Mouse (Mus musculus): ENCODE data around the gene Olfr263. TPM values are rescaled to one million over a fixed set of nuclear protein-coding genes. Genes with fewer than 3 reads are reported as not detected.
A peak's percentile ranks its signal among the peaks of the same experiment; 100 is the strongest.

Olfr263 gene
- polyA plus RNA-seq, 1 experiment, result not detected

DNA sequence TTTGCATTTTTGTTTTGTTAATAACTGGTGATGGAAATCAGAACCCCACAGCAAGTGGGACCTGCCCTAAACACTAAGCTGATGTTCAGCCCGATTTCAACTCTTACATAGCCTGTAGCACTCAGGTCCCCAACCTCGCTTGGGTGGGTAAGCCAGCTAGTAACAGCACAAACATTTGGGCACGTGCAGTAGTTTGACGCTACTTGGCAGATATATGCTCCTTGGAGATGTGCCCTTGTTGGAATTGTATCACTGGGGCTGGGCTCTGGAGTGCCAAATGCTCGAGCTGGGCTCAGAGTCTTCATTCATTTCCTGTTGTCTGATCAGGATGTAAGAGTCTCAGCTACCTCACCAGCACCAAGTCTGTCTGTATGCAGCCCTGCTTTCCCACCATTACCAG lies 33.2 kb downstream of the Olfr263 start:
- H3K4me1 ChIP-seq (ENCODE audit: control insufficient read depth, insufficient read depth, insufficient read length, low read length), result peaks cover 2% of the 10 kb centered on the region; the same call in 1 of the 2 replicates
- no peak overlapping the region for H3K4me3 ChIP-seq (ENCODE audit: insufficient read depth, low read depth, low read length)
- no peak overlapping the region for H3K27ac ChIP-seq (replicated peaks; ENCODE audit: low read depth, low read length)

GRCm38 (mm10) chr13:21166936-21167909 lies 37.8 kb downstream of the Olfr263 start:
- no peak overlapping the region for H3K27ac ChIP-seq (replicated peaks; ENCODE audit: low read depth, low read length)
- H3K4me3 ChIP-seq (ENCODE audit: insufficient read depth, low read depth, low read length), result peak overlapping the region; percentile 66
- H3K4me1 ChIP-seq (ENCODE audit: control insufficient read depth, insufficient read depth, insufficient read length, low read length), result peaks cover 2% of the 10 kb centered on the region; the same call in 1 of the 2 replicates

GRCm38 (mm10) chr13:21167910-21168300 lies 38.5 kb downstream of the Olfr263 start:
- Histone ChIP-seq H3K27ac (replicated peaks; ENCODE audit: low read depth, low read length) (no peak overlapping the region), H3K4me3 (ENCODE audit: insufficient read depth, low read depth, low read length) (peak overlapping the region; percentile 66), H3K4me1 (ENCODE audit: control insufficient read depth, insufficient read depth, insufficient read length, low read length) (peaks cover 4% of the 10 kb centered on the region; the same call in 1 of the 2 replicates)

DNA sequence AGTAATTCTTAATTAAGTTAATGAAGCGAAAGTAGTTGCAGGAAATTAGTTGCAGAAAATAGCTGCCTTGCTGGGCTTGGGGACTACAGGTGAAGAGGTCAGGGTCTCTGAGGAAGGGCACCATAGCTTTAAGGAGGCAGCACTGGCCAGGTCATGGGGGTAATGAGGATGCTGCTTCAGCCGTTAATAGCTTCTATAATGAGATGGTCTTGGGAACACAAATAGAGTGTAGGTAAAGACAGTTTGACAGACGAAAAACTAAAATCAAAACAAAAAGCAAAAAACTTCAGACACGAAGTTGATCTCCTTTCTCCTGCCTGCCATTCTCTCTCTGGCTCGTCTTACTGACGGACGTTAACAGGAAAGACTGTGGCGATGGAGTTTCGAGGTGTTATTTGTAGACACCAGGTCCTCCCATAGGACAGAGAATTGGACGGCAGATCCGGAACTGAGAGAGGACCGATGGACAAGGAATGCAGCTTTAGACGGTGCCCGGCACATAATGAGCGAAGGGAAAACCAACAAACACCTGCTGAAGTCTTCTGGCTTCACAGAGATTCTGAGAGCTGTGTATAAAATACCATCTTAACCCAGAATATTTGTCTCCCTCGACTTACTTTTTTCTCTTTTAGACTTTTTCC lies 39.1 kb downstream of the Olfr263 start:
- Histone ChIP-seq H3K4me3 (ENCODE audit: insufficient read depth, low read depth, low read length) (peak overlapping the region; percentile 66), H3K27ac (replicated peaks; ENCODE audit: low read depth, low read length) (no peak overlapping the region), H3K4me1 (ENCODE audit: control insufficient read depth, insufficient read depth, insufficient read length, low read length) (peaks cover 4% of the 10 kb centered on the region; the same call in 1 of the 2 replicates)

GRCm38 (mm10) chr13:21169121-21169656 lies 39.8 kb downstream of the Olfr263 start:
- no peak overlapping the region for H3K27ac ChIP-seq (replicated peaks; ENCODE audit: low read depth, low read length)
- peak overlapping the region; percentile 66 for H3K4me3 ChIP-seq (ENCODE audit: insufficient read depth, low read depth, low read length)
- H3K4me1 ChIP-seq (ENCODE audit: control insufficient read depth, insufficient read depth, insufficient read length, low read length), result peaks cover 4% of the 10 kb centered on the region; the same call in 1 of the 2 replicates

DNA sequence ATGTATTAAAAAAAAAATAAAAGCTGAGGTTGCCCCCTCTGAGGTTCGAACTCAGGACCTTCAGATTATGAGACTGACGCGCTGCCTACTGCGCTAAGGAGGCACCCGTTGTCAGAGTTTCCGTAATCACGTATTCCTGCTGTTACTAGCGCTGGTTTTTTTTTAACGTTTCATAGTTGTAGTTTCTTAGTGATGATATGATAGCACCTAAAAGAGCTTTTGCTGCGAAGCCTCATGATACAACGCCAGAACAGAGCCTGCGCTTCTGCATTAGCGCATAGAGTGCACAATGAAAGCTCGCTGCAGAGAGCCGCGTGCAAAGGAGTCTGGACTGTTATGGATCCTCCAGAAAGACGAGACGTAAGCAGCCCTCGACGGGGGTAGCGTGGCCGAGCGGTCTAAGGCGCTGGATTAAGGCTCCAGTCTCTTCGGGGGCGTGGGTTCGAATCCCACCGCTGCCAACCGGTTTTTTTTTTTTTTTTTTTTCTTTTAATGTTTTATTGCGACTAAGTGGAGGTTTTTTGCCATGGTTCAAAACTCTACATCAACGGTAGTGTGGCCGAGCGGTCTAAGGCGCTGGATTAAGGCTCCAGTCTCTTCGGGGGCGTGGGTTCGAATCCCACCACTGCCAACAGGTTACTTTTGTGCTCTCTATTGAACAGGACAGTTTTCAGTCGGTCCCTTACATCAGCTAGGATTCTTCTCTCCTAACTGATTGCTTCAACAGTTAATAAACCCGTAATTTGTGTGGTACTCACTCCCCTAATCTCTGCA lies 40.4 kb downstream of the Olfr263 start:
- Histone ChIP-seq H3K4me3 (ENCODE audit: insufficient read depth, low read depth, low read length) (peak overlapping the region; percentile 81), H3K4me1 (ENCODE audit: control insufficient read depth, insufficient read depth, insufficient read length, low read length) (peaks cover 4% of the 10 kb centered on the region; the same call in 1 of the 2 replicates), H3K27ac (replicated peaks; ENCODE audit: low read depth, low read length) (no peak overlapping the region)

DNA sequence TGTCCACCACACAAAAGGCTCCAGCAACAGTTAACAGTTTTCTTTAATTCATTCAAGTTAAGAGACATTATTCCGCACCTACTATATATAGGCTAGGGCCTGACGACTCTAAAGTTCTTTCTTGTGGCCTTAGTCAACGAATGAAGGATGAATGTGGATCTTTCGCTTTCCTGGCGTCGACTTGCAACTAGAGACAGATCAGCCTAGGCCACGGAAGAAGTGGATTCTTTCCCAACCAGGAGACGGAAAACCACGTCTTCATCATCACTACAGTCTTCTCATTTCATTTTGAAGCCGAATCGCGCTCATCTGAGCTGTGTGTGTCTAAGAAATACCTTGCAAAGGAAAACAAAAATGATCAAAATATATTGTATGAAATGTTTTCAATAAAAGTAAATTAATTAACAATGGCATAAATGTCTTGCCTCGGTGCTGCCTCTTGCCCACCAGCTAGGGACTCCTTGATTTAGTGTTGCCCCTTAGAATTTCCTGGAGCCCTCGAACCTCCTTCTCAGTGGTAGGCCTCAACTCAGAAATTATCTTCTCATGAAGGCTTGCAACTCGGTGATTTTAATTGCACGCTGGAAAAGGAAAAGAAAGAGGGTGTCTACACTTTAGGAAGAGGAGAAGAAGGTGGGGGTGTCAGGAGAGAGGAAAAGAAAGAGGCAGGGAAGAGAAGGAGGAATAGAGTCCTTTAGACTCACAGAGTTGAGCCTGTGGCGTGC lies 41.2 kb downstream of the Olfr263 start:
- no peak overlapping the region for H3K27ac ChIP-seq (replicated peaks; ENCODE audit: low read depth, low read length)
- peaks cover 4% of the 10 kb centered on the region; the same call in 1 of the 2 replicates for H3K4me1 ChIP-seq (ENCODE audit: control insufficient read depth, insufficient read depth, insufficient read length, low read length)
- 0 out of 2 replicates have a peak overlapping the region, but pooled peaks have one; percentile 9 for H3K4me3 ChIP-seq (ENCODE audit: insufficient read depth, low read depth, low read length)

GRCm38 (mm10) chr13:21171156-21171530 lies 41.7 kb downstream of the Olfr263 start:
- Histone ChIP-seq H3K27ac (replicated peaks; ENCODE audit: low read depth, low read length) (no peak overlapping the region), H3K4me3 (ENCODE audit: insufficient read depth, low read depth, low read length) (0 out of 2 replicates have a peak overlapping the region, but pooled peaks have one; percentile 9), H3K4me1 (ENCODE audit: control insufficient read depth, insufficient read depth, insufficient read length, low read length) (peaks cover 4% of the 10 kb centered on the region; the same call in 1 of the 2 replicates)

DNA sequence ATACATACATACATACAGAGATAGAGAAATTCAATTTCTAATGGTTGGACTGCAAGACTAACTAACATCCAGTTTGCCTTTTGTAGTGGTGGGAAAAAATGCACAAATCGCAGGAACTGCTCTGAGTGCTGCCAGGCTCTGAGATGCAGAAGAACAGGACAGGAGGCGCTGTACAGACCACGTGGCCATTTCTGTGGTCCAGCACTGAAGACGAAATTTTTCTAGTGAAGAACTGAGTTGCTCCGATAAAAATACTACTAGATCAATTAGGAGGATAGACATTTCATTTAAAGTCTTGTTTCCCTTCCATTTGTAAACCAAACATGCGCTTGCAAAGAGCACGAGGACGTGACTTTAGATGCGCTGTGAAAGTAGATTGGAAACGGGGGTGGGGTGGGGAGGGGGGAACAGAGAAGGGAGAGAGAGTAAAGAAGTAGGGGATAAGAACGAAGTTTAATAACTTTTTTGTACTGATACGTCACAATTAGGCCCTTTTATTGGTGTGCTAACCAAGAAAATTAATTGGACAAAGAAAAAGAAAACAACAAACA lies 42.2 kb downstream of the Olfr263 start:
- no peak overlapping the region for H3K27ac ChIP-seq (replicated peaks; ENCODE audit: low read depth, low read length)

GRCm38 (mm10) chr13:21172241-21173027 lies 43.0 kb downstream of the Olfr263 start:
- Histone ChIP-seq H3K27ac (replicated peaks; ENCODE audit: low read depth, low read length) (0 out of 2 replicates have a peak overlapping the region, but pooled peaks have one; percentile 36), H3K4me1 (ENCODE audit: control insufficient read depth, insufficient read depth, insufficient read length, low read length) (0 out of 2 replicates have a peak, but pooled peaks cover 2% of the 10 kb centered on the region), H3K4me3 (ENCODE audit: insufficient read depth, low read depth, low read length) (peak overlapping the region; percentile 69)

More for the DNA sequence above, 42.2 kb downstream of the Olfr263 start:
- peak overlapping the region; percentile 31 for H3K4me3 ChIP-seq (ENCODE audit: insufficient read depth, low read depth, low read length)
- peaks cover 4% of the 10 kb centered on the region; the same call in 1 of the 2 replicates for H3K4me1 ChIP-seq (ENCODE audit: control insufficient read depth, insufficient read depth, insufficient read length, low read length)

- peak overlapping the region; percentile 69 for H3K4me3 ChIP-seq (ENCODE audit: insufficient read depth, low read depth, low read length)
- H3K27ac ChIP-seq (replicated peaks; ENCODE audit: low read depth, low read length), result peak overlapping the region; percentile 5; the same call in 1 of the 2 replicates
- H3K4me1 ChIP-seq (ENCODE audit: control insufficient read depth, insufficient read depth, insufficient read length, low read length), result 0 out of 2 replicates have a peak, but pooled peaks cover 2% of the 10 kb centered on the region
These were observed 43.6 kb downstream of the Olfr263 start for GRCm38 (mm10) chr13:21173072-21173471.

DNA sequence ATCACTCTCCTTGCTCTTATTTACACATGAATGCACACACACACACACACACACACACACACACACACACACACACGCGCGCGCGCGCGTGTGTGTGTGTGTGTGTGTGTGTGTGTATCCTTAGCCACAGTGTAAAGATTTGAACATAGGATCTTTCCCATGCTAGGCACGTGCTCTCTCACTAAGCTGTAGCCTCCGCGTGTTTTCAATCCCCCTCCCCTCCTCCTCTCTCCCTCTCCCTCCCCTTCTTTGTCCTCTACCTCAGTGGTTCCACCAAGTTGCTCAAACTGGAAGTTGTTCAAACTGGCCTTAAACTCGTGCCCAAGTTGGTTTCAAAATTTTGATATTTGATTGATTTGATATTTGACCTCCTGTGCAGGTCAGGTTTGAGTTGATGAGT lies 47.3 kb downstream of the Olfr263 start:
- Histone ChIP-seq H3K4me1 (ENCODE audit: control insufficient read depth, insufficient read depth, insufficient read length, low read length) (peaks cover 4% of the 10 kb centered on the region; the same call in 1 of the 2 replicates), H3K27ac (replicated peaks; ENCODE audit: low read depth, low read length) (no peak overlapping the region), H3K4me3 (ENCODE audit: insufficient read depth, low read depth, low read length) (no peak overlapping the region)

- no peak overlapping the region for H3K4me3 ChIP-seq (ENCODE audit: insufficient read depth, low read depth, low read length)
- H3K27ac ChIP-seq (replicated peaks; ENCODE audit: low read depth, low read length), result no peak overlapping the region
- H3K4me1 ChIP-seq (ENCODE audit: control insufficient read depth, insufficient read depth, insufficient read length, low read length), result peaks cover 2% of the 10 kb centered on the region; the same call in 1 of the 2 replicates
These were observed 48.2 kb downstream of the Olfr263 start for GRCm38 (mm10) chr13:21177657-21178056.

All from brown adipose tissue, adult 24 weeks (tissue).